Mouse (Mus musculus) adrenal gland, postnatal 36 days (tissue): Measurements from ENCODE around the gene Mrpl48. TPM values are rescaled to one million over a fixed set of nuclear protein-coding genes. Genes with fewer than 3 reads are reported as not detected.
A peak's percentile ranks its signal among the peaks of the same experiment; 100 is the strongest.

Experiments
- DNase-seq, 2 experiments: peaks; one replicate each; pipeline ENCODE4 v3.0.0; 2021; ENCODE audit warnings: mixed read lengths in 1 of 2
- total RNA-seq, 2 experiments: library from RNA; stranded (reverse); gene quantifications; 2 replicates each; pipeline ENCODE4 v1.2.3; 2021

Gene Mrpl48
- total RNA-seq, 2 experiments from 2014 or later: 56.7 to 58.3 TPM

DNA sequence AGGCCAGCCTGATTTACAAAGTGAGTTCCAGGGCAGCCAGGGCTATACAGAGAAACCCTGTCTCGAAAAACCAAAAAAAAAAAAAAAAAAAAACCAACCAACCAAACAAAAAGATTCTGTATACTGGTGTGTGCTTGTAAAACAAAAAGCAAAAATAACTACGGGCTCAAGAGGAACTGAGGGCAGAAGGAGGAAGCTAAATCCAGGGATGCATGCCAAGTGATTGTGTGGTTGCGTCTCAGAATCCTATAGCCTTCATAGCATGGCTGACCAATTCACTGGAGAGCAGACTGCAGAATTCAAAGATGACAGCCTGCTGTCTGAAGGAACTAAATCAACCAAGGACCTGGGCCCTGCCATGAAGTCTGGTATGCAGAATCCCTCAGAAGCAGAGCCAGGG, 73.9 kb downstream of the Mrpl48 start:
- DNase-seq: no peak

DNA sequence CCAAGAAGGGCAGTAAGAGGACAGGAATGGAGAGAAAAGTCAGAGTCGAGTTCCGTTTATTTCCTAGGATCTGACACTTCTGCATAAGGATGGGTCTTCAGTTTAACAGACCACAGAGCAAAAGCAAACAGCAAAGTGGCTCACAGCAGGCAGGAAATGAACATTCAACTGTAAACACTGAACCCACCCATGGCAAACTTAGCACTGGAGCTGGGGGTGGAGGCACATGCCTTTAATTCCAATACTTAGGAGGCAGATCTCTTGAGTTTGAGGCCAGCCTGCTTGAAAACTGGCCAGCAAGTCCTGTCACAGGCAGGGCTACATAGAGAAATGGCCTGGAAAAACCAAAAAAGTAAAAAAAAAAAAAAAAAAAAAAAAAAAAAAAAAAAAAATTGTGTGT, 74.6 kb downstream of the Mrpl48 start:
- DNase-seq: no peak

DNA sequence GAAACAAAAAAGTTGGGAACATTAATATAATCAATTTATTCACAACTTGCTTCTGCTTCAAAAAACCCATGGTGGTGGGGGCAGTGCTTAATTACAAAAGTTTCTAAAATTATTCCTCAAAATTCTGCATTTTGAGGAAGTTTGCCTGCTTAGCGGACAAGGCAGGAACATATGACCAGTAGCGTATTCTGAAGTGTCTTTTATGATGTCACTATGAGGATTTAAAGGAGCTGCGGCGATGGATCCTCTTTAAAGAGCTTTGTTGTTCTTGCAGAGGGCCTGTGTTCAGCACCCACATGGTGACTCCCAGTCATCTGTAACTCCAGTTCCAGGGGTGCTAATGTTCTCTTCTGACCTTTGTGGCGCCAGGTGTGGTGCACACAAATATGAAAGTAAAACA, 77.3 kb downstream of the Mrpl48 start:
- no peak for DNase-seq

DNA sequence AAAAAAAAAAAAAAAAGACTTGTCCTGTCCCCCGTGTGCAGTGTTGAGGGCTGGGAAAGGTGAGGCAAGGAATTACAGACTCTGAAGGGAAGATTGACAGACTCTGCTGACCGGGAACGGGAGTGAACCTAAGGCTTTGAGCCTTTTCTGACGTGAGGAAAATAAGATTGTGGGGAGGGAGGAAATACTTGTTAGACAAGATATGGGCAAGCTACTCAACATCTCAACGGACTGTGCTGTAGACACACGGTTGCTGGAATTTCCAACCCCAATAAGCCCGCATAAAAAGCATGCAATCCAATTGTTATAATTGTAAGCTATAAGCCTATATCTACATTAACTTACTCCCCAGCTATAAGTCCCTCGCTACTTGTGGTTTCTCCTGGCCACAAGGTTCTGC, 83.4 kb downstream of the Mrpl48 start:
- no peak for DNase-seq

DNA sequence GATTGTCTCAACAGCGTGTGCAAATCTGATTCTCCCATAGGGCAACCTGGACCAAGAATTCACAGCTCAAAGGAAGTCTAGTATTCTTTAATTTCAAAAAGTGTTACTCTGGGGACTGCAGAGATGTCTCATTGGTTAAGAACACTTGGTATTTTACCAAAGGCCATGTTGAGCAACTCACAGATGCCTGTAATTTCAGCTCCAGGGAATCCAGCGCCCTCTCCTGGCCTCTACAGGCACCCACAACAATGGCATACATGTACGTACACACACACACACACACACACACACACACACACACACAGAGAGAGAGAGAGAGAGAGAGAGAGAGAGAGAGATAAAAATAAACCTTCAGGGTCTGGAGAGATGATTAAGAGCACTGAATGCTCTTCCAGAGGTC, 85.9 kb downstream of the Mrpl48 start:
- no peak for DNase-seq

DNA sequence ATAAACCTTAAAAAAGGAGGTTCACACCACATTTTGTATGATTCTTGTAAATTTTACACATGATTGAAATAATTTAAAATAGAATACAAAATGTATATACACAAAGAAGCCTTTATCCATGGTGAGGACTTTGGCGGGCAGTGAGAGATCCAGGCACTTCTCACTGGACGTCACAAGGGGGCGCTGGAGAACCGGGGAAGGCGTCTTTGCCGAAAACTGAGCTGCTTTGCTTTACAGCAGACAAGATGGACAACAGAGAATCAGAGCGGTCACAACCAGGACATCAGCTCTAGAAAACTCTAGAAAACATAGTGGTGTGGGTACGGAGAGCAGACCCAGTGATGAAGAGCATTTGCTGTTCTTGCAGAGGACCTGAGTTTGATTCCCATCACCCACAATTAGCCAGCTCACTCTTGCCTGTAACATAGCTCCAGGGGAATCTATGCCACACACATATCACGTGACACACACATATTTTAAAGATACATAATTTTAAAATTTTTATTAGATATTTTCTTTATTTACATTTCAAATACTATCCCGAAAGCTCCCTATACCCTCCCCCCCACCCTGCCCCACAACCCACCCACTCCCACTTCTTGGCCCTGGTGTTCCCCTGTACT, 87.3 kb downstream of the Mrpl48 start:
- peak; percentile 88 to 90 for DNase-seq

DNA sequence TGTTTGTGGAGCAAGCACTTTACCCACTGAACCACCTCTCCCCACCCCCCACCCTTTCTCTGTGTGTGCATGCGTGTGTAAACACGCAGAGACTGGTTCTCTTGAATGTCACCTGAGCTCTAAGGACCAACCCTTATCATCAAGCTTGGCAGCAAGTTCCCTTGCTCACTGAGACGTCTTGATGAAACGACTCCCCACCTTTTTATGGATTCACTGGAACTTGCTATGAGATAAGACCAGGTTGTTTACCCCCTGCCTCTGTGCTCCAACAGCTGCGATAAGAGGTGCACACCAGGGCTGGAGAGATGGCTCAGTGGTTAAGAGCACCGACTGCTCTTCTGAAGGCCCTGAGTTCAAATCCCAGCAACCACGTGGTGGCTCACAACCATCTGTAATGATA, 87.9 kb downstream of the Mrpl48 start:
- DNase-seq: no peak

DNA sequence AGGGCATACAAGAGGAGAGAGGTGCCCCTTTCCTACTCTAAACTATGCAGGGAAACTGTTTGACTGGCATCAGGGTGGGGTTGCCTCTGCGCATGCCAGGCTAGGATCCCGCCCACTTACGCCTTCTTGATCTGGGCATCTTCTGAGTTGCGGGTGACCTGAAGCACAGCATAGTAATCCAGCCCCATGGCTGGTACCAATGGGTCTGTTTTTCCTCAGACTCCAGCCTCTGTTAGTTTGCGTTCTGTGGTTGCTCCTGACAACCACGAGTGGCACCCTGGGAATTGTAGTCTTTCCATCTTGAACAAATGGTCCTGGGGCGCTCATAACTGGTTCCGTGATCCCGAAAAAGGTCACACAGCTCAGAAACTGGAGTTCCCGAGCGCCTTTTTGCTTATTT, 93.5 kb downstream of the Mrpl48 start, which contains the start of gene Dnajb13:
TSS of gene Dnajb13 (minus strand) at position 388 of the 400 bp plus-strand sequence.
- DNase-seq: no peak

DNA sequence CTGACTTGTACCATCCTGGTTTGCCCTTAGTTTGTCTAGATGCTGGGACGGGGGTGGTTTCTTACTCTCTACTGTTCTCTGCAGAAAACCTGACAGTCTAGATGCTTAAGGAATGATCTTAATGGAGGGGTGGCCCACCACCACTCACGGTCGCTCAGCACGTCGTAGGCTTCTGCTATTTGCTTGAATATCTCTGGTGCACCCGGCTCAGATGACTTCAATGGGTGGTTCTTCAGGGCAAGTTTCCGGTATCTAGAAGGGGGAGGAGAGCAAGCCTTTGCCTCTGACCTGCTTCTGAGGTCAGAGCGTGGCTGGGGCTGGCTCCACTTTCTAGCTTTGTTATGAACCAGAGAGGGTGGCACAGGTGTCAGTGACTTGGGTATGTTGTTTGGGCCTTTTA, 96.5 kb downstream of the Mrpl48 start:
- no peak for DNase-seq

DNA sequence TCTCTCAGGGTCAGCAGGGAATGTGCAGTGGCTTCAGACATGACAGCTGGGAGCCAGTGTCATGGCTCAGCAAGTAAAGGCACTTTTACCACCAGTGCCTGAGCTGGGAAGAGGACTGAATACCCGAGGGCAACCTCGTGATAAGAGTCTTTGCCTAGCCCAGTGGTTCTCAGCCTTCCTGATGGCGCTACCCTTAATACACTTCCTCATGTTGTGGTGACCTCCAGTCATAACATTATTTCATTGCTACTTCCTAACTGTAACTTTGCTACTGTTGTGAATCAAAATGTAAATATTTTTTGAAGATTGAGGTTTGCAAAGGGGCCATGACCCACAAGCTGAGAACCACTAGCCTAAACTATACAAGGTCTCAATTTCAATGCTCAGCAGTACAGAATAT, 99.4 kb downstream of the Mrpl48 start:
- no peak for DNase-seq

DNA sequence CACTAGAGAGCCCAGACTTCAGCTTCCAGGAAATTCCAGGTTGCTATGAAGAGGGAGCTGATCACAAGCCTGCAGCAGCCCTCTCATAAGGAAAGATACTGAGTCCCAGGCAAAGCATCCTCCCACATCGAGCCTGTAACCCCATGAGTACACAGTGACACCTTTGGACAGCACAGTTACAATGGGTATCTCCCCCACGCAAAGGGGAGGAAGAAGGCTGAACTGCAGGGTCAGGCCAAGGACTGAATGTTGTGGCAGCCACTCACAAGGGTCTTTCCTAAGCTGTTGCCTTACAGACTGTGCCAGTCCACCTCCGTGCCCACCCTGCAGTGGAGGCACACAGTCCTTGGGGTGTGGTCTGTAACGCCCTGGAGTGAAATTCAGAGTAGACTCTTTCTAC, 101.6 kb downstream of the Mrpl48 start:
- no peak for DNase-seq

DNA sequence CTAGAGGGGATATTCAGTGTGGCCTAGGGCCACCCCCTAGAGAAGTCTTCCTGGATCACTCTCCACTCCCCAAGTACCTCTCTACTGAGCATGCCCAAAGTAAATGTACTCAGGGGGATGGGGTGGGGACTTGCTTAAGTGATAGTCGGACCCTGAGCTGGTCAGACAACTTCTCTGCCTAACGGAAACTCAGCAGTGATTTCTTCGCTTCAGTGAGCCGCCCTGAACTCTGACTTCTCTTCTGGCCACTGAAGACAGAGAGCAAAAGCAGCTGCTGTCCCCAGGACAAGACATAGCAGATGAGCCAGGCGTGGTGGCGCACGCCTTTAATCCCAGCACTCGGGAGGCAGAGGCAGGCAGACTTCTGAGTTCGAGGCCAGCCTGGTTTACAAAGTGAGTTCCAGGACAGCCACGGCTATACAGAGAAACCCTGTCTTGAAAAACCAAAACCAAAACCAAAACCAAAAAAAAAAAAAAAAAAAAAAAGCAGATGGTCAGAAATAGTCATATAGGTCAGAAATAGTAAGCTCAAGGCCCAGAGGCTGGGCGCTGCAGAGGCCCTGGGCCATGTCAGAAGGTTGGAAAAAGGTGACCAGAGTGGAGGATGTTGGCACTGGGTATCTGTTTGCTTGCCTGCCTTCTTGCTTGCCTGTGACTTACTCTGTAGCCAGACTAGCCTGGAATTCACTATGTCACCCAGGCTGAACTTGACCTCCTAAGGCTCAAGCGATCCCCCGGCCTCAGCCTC, 103.2 kb downstream of the Mrpl48 start:
- no peak for DNase-seq

DNA sequence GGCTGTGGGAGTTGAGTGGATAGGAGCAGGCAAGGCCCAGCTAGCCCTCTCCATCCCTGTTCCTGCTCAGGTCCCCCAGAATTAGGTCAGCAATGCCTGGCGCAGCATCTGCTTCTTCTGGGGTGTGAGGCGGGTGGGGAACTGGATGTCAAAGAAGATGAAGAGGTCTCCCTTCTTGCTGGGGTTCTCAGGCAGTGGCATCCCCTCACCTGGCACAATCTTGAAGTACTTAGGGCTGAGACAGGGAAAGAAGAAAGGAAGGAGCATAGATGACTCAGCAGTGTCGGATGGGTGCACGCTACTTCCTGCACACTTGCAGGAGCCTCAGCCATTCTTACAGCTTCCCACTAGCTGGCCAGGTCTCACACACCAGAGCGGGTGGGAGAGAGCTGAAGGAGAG, 105.0 kb downstream of the Mrpl48 start:
- no peak for DNase-seq

DNA sequence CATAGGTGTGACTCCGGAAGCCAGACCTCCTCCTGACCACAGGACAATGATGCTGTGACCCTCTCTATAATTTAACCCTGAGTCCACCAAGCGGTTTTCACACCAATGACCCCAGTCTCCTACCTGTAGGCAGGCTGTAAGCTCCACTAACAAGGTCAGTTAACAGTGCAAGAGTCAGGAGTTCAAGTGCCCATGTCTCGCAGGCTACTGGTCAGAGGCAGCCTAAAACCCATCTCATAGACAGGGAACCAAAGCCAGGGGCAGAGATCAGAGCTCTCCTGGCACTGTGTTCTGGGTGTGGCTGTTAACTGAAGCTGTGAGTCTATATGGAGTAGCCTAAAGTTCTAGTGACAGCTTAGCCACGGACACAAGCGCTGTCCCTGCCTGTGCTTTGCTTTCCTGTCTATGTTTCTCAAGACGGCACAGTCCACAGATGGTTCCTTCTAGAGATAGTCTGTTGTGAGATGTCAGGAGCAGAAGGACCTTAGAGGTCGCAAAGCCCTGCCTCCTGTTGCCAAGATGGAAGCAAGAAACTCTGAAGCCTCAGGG, 105.7 kb downstream of the Mrpl48 start:
- no peak for DNase-seq

DNA sequence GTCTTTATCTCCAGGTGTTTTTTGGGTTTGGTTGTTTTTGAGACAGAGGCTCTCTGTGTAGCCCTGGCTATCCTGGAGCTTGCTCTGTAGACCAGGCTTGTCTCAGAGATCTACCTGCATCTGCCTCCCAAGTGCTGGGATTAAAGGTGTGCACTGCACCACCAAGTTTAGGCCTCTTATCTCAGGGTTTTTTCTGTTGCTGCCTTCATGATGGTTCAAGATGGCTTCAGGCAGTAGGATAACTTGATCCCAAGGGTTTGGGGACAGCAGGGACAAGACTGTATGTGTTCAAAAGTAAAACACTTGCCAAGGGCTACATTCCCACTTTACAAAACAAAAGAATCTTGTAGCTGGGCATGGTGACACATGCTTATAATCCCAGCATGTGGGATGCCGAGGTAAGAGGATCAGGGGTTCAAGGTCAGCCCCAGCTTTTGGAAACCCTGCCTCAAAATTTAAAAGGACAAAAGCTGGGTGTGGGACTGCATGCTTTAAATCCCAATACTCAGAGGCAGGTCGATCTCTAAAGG, 106.2 kb downstream of the Mrpl48 start:
- DNase-seq: no peak

DNA sequence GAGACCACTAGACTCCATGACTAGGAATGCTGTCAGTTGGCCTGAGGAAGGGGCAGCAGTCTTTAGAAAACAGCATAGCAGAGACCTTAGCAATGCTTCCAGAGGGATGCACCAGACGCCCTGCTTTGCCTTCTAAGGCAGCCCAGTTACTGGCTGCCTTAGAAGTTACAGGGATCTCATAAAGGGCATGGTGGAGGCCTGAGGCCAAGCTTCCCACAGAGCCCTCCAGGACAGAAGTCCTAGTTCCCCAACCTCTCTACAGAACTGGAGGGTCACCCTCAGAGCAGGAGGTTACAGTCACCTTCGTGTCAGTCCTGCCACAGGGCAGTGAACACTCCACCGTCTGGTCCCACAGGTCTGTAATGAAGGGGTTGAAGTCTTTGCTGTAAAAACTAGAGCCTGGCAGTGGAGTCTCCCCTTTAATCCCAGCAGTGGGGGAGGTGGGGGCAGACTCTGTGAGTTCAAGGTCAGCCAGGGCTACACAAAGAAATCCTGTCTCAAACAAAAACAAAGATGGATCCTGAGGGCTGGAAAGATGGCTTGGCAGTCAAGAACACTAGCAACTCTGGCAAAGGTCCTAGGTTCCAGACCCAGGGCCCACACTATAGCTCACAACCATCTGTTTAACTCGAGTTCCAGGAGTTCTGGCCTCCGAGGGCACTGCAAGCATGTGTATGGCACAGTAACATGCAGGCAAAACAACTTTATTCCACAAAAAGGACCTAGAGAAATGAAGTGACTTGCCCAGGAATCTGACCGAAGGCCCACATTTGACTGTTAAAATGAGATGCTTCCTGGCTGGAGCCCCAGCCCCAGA, 106.9 kb downstream of the Mrpl48 start:
- no peak for DNase-seq

DNA sequence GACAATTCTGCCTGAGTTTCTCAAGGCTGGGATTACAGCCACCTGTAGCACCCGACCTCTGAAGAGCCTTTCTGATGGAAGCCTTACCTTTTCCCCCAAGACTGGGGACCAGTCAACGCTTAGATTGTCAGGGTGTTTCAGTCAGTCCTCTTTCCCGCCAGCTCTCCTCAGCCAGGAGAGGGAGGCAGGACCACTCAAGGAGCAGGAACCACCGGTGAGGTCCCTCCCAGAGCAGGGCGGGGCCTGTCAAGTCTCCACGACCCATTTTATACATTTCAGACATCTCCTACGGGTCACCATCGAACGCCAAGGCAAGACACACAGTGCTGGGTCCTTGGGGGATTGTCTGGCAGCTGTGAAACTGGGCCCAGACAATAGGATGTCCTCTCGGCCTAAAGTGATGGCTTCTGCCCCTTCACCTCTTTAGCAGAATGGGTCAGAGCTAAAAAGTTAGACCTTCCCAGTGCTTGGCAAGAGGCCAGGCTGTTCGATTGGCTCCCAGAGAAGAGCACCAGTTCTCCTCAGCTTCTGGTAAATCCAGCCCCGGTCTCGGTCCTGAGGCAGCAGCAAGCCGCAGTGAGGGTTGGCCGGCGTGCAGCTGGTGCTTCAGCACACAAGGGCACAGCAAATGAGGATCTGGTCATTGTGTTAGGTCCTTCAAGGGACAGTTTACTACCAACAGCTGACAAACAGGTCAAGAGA, 107.7 kb downstream of the Mrpl48 start:
- peak in 1 of 2 experiments; percentile 34 for DNase-seq

DNA sequence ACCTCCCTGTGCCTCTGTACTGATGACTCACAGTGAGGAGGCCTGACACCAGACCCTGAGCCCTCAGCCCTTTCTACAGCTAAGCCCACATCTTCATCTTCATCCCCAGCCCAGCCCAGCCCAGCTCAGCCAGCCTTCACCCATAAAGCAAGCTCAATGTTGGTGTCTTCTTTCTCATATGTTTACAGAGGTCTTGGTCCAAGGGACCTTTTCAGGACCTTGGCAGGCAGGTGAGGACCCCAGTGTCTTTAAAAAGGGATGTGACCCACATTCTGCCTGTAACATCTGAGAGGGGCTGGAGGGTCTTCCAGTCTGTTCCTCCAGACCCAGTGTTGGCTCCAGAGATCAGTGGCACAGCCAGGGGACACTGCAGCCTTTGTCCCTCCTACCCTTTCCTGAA, 108.6 kb downstream of the Mrpl48 start:
- no peak for DNase-seq

DNA sequence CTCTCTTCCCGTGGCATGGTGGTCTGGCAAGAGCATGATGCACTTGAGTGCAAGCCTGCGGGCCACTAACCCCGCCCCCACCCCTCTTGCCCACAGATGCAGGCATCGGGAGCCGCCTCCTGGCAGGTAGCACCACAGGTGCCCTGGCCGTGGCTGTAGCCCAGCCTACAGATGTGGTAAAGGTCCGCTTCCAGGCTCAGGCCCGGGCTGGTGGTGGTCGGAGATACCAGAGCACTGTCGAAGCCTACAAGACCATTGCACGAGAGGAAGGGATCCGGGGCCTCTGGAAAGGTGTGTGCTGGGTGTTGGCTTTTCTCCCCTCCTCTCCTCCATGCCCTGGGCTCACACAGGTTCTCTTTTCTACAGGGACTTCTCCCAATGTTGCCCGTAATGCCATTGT, 110.1 kb downstream of the Mrpl48 start:
- DNase-seq: no peak

DNA sequence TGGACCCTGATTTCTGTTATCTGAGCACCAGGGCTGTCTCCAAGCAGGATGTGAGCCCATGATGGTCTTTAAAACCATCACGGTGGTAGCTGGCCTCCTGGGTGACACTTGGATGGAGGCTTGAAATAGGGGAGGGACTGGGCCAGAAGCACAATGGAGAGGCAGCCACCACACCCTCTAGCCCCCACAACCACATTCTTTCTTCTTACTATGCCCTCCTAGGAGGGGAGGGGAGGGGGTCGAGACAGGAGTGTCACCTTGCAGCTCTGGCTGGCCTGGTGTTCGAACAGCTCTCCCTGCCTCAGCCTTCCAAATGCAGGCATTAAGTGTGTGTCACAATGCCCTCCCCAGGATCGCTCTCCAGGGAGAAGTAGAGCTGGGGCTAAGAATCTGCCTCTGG, 110.7 kb downstream of the Mrpl48 start:
- no peak for DNase-seq

DNA sequence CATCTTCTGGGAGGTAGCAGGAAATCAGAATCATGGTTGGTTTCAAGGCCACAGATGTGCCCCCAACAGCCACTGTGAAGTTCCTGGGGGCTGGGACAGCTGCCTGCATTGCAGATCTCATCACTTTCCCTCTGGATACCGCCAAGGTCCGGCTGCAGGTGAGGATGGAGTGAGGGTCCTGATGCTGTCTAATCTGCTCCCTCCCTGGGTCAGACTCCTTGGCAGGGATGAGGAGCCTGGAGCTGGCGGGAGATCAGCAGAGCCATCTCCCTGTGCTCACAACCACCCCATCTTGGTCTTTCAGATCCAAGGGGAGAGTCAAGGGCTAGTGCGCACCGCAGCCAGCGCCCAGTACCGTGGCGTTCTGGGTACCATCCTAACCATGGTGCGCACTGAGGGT, 111.3 kb downstream of the Mrpl48 start:
- DNase-seq: no peak

DNA sequence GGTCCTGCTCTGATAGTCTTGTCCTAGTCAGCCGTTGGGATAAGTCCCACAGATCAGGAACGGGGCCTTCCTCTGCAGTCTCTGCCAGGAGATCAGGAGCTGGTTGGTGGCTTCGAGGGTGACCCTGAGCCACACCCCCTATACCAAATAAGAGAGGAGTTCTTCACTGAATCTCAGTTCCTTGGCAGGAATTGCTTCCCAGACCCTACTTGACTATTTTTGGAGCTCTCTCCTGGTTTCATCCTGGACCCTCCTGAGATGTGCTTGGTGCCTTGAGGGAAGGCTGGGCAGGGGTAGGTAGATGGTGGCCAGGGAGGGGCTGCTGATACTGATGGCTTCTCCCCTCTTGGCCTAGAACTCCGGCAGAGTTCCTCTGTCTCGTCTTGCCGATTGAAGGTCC, 111.7 kb downstream of the Mrpl48 start:
- DNase-seq: no peak
